Mouse (Mus musculus) myocyte (in vitro differentiated cells): ENCODE data around the gene BC049352.

Experiments
- CEBPB ChIP-seq: IDR thresholded peaks from 2 replicates; pipeline ENCODE4 v1.6.1; 2011; ENCODE audit warnings: mild to moderate bottlenecking, moderate library complexity; ENCODE audit not compliant: poor library complexity, insufficient read depth, severe bottlenecking
- MAX ChIP-seq: IDR thresholded peaks from one replicate; pipeline ENCODE4 v1.6.1; 2011; ENCODE audit warnings: low read depth, mild to moderate bottlenecking, control low read depth
- MYOG ChIP-seq, 3 experiments: IDR thresholded peaks; one replicate each; pipeline ENCODE4 v1.6.1; 2011; ENCODE audit warnings: control low read depth in 2 of 3, low read depth in 2 of 3, mild to moderate bottlenecking in 2 of 3; ENCODE audit not compliant: insufficient read length in 2 of 3, control insufficient read depth in 1 of 3, insufficient read depth in 1 of 3
- POLR2A ChIP-seq: IDR thresholded peaks from one replicate; pipeline ENCODE4 v1.6.1; 2011; ENCODE audit warnings: low read depth, mild to moderate bottlenecking, control low read depth, moderate library complexity; ENCODE audit not compliant: insufficient read length
- SRF ChIP-seq: IDR thresholded peaks from one replicate; pipeline ENCODE4 v1.6.1; 2011; ENCODE audit warnings: low read depth; ENCODE audit not compliant: control insufficient read depth, insufficient read length
- TCF3 ChIP-seq: IDR thresholded peaks from one replicate; pipeline ENCODE4 v1.6.1; 2011; ENCODE audit warnings: low read depth, control low read depth; ENCODE audit not compliant: insufficient read length

GRCm38 (mm10) chr9:45259065-45259464 lies 77.3 kb downstream of the BC049352 start:
- TF ChIP-seq POLR2A (no peak), MYOG (IDR thresholded peaks at IDR 0.05; ENCODE audit: control insufficient read depth in 1 of 3, insufficient read depth in 1 of 3, insufficient read length in 2 of 3, low read depth in 2 of 3) (no peak), MAX (no peak), TCF3 (no peak), CEBPB (no peak), SRF (no peak)
